Comparison of ENCODE assay signal across 29 mouse cellular contexts in genomic region chr10:21019746-21020145, GRCm38 (mm10).
"Had no signal": no experiment of that assay in that cellular context is flagged by ENCODE, and none has a peak within 500 bp of the region (broad histone marks: within the 10 kb centered on the region; RNA-seq: fewer than 3 reads in every experiment).

No protein-coding gene starts in this region.

- H3K27me3 ChIP-seq: embryonic facial prominence, embryonic 12.5 days; embryonic facial prominence, embryonic 13.5 days; embryonic facial prominence, embryonic 15.5 days; forebrain, embryonic 12.5 days; forebrain, embryonic 13.5 days; forebrain, embryonic 15.5 days had no signal

- DNase-seq: cerebellum, adult 2 months; cerebellum, adult 8-10 months; cerebellum, adult 9-10 months; cerebellum, adult 9-11 months; cerebellum, postnatal 10 days; cerebellum, postnatal 14 days; cerebellum, postnatal 25 days; cerebellum, postnatal 36 days; embryo, embryonic 11 days; forebrain, postnatal 0 days; gastrocnemius, adult 2 months; gastrocnemius, postnatal 10 days; gastrocnemius, postnatal 14 days; gastrocnemius, postnatal 25 days; gastrocnemius, postnatal 36 days; heart, adult 11 months; heart, adult 18-20 months; heart, adult 2 months had no signal

- H3K4me1 ChIP-seq: embryonic facial prominence, embryonic 10.5 days; embryonic facial prominence, embryonic 12.5 days; embryonic facial prominence, embryonic 13.5 days; embryonic facial prominence, embryonic 15.5 days; forebrain, embryonic 10.5 days; forebrain, embryonic 12.5 days; forebrain, embryonic 13.5 days; forebrain, embryonic 15.5 days had no signal

- H3K27ac ChIP-seq: embryonic facial prominence, embryonic 10.5 days; embryonic facial prominence, embryonic 12.5 days; embryonic facial prominence, embryonic 13.5 days; embryonic facial prominence, embryonic 15.5 days; forebrain, embryonic 10.5 days; forebrain, embryonic 12.5 days; forebrain, embryonic 13.5 days; forebrain, embryonic 15.5 days; gastrocnemius, adult 2 months; heart, adult 2 months had no signal

- H3K4me3 ChIP-seq: embryonic facial prominence, embryonic 10.5 days; embryonic facial prominence, embryonic 12.5 days; embryonic facial prominence, embryonic 13.5 days; embryonic facial prominence, embryonic 15.5 days; erythroblast, embryonic 14.5 days; forebrain, embryonic 10.5 days; forebrain, embryonic 12.5 days; forebrain, embryonic 13.5 days; forebrain, embryonic 15.5 days; gastrocnemius, adult 2 months; heart, adult 2 months had no signal

- H3K9ac ChIP-seq: embryonic facial prominence, embryonic 12.5 days; embryonic facial prominence, embryonic 13.5 days; embryonic facial prominence, embryonic 15.5 days; forebrain, embryonic 12.5 days; forebrain, embryonic 13.5 days; forebrain, embryonic 15.5 days; forebrain, postnatal 0 days had no signal

- H3K4me2 ChIP-seq: embryonic facial prominence, embryonic 12.5 days; embryonic facial prominence, embryonic 13.5 days; embryonic facial prominence, embryonic 15.5 days; forebrain, embryonic 12.5 days; forebrain, embryonic 13.5 days; forebrain, embryonic 15.5 days had no signal

- H3K9me3 ChIP-seq: embryonic facial prominence, embryonic 10.5 days; embryonic facial prominence, embryonic 12.5 days; embryonic facial prominence, embryonic 13.5 days; embryonic facial prominence, embryonic 15.5 days; forebrain, embryonic 10.5 days; forebrain, embryonic 12.5 days; forebrain, embryonic 13.5 days; forebrain, embryonic 15.5 days had no signal

- H3K36me3 ChIP-seq: embryonic facial prominence, embryonic 10.5 days; embryonic facial prominence, embryonic 12.5 days; embryonic facial prominence, embryonic 13.5 days; embryonic facial prominence, embryonic 15.5 days; forebrain, embryonic 12.5 days had no signal

- ATAC-seq: forebrain, embryonic 13.5 days; forebrain, embryonic 14.5 days; forebrain, embryonic 15.5 days; forebrain, embryonic 16.5 days; forebrain, postnatal 0 days had no signal
